Mouse (Mus musculus) kidney, embryonic 14.5 days (tissue): ENCODE measurements at regions not wholly inside any gene's neighbourhood (a gene's known extent, or its start where the extent isn't known, plus 50 kb on each side); places are given as distances from the start of the nearest gene placed in this dataset.

ENCODE experiments used
- ATAC-seq: fragments of 200-750 bp; cut with Nextera tagmentation; 2 replicates; pipeline ENCODE4 v1.8.0; 2017; ENCODE audit warnings: moderate number of reproducible peaks, mild to moderate bottlenecking, moderate TSS enrichment, moderate library complexity; ENCODE audit not compliant: low FRiP score, low TSS enrichment
- H3K27ac ChIP-seq: fragments of 300-500 bp; sonication (generic); 2 replicates; pipeline ENCODE4 v1.5.1; 2014; ENCODE audit warnings: low read depth, mild to moderate bottlenecking, low read length, moderate library complexity, mixed read lengths
- H3K27me3 ChIP-seq: fragments of 300-500 bp; sonication (generic); 2 replicates; pipeline ENCODE4 v1.6.1; 2014; ENCODE audit warnings: mild to moderate bottlenecking, low read length; ENCODE audit not compliant: control insufficient read depth, insufficient read depth
- H3K36me3 ChIP-seq: fragments of 300-500 bp; sonication (generic); 2 replicates; pipeline ENCODE4 v1.6.1; 2014; ENCODE audit warnings: low read length, mixed read lengths; ENCODE audit not compliant: control insufficient read depth, insufficient read depth
- H3K4me1 ChIP-seq: fragments of 300-500 bp; sonication (generic); 2 replicates; pipeline ENCODE4 v1.6.1; 2014; ENCODE audit warnings: low read length, mixed read lengths; ENCODE audit not compliant: control insufficient read depth, insufficient read depth
- H3K4me2 ChIP-seq: fragments of 300-500 bp; sonication (generic); replicated peaks from 2 replicates; pipeline ENCODE4 v1.6.1; 2014; ENCODE audit warnings: low read depth, mild to moderate bottlenecking, low read length
- H3K4me3 ChIP-seq: fragments of 300-500 bp; sonication (generic); 2 replicates; pipeline ENCODE4 v1.5.1; 2014; ENCODE audit warnings: mild to moderate bottlenecking, low read length
- H3K9ac ChIP-seq: fragments of 300-500 bp; sonication (generic); 2 replicates; pipeline ENCODE4 v1.6.1; 2014; ENCODE audit warnings: low read depth, mild to moderate bottlenecking, low read length, moderate library complexity
- H3K9me3 ChIP-seq: fragments of 300-500 bp; sonication (generic); 2 replicates; pipeline ENCODE4 v1.6.1; 2016; ENCODE audit warnings: low read length; ENCODE audit not compliant: control insufficient read depth
- WGBS: fragments of 180-500 bp; shearing (Covaris S2); extraction: QIAGEN DNeasy Blood & Tissue Kit; methylation state at CpG from one replicate; pipeline ENCODE4 v1.1.7; 2014; 5-methylcytosine and 5-hydroxymethylcytosine counted together

GRCm38 (mm10) chr6:52423581-52424107 lies 110.3 kb downstream of the Evx1 start:
- no peaks in the 10 kb centered on the region for H3K27me3 ChIP-seq
- 0 out of 2 replicates have a peak, but pooled peaks cover 4% of the 10 kb centered on the region for H3K4me1 ChIP-seq
- H3K36me3 ChIP-seq = no peaks in the 10 kb centered on the region
- no peak overlapping the region for H3K27ac ChIP-seq
- no peak overlapping the region for H3K4me3 ChIP-seq
- ATAC-seq = no peak
- H3K9ac ChIP-seq = no peak overlapping the region
- 77% methylated on average over 7 of the region's 7 CpGs for WGBS
- H3K4me2 ChIP-seq = no peak overlapping the region
- no peaks in the 10 kb centered on the region for H3K9me3 ChIP-seq

- Histone ChIP-seq H3K4me3 (no peak overlapping the region), H3K27ac (no peak overlapping the region), H3K27me3 (no peaks in the 10 kb centered on the region), H3K36me3 (no peaks in the 10 kb centered on the region), H3K4me1 (no peaks in the 10 kb centered on the region), H3K9ac (no peak overlapping the region), H3K9me3 (no peaks in the 10 kb centered on the region), H3K4me2 (no peak overlapping the region)
- no peak for ATAC-seq
- 90% methylated on average over 5 of the region's 5 CpGs for WGBS
These were observed 111.1 kb downstream of the Evx1 start for GRCm38 (mm10) chr6:52424440-52424839.

DNA sequence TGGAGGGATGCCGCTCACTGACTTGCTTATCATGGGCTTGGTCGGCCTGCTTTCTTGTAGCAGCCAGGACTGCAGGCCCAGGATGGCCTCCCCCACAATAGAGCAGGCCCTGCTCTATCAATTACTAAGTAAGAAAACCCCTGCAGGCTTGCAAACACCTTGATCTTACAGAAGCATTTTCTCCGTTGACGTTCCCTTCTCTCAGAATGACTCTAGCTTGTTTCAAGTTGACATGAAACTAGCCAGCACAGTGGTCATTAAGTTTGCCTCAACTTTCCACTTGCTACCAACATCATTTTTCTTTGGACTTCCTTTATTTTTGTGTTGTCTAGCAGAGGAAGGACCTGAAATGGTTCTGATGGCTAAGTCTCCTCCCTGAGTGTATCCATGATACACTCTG lies 111.8 kb downstream of the Evx1 start:
- H3K36me3 ChIP-seq = no peaks in the 10 kb centered on the region
- H3K9me3 ChIP-seq = no peaks in the 10 kb centered on the region
- 95% methylated on average over 4 of the region's 4 CpGs for WGBS
- ATAC-seq = no peak
- no peak overlapping the region for H3K4me2 ChIP-seq
- H3K27me3 ChIP-seq = no peaks in the 10 kb centered on the region
- no peak overlapping the region for H3K27ac ChIP-seq
- H3K4me1 ChIP-seq = no peaks in the 10 kb centered on the region
- H3K4me3 ChIP-seq = no peak overlapping the region
- H3K9ac ChIP-seq = no peak overlapping the region

- no peaks in the 10 kb centered on the region for H3K36me3 ChIP-seq
- ATAC-seq = peak; percentile 60; the same call in 1 of the 2 replicates
These were observed 115.3 kb downstream of the Evx1 start for GRCm38 (mm10) chr6:52428489-52429203.

GRCm38 (mm10) chr6:52429204-52429552 lies 115.9 kb downstream of the Evx1 start:
- H3K27ac ChIP-seq = no peak overlapping the region
- no peak overlapping the region for H3K4me3 ChIP-seq
- H3K4me1 ChIP-seq = no peaks in the 10 kb centered on the region
- H3K9me3 ChIP-seq = no peaks in the 10 kb centered on the region
- WGBS = 84% methylated on average over 5 of the region's 5 CpGs
- no peaks in the 10 kb centered on the region for H3K36me3 ChIP-seq
- no peak for ATAC-seq
- H3K27me3 ChIP-seq = no peaks in the 10 kb centered on the region
- no peak overlapping the region for H3K9ac ChIP-seq
- H3K4me2 ChIP-seq = no peak overlapping the region

More at GRCm38 (mm10) chr6:52428489-52429203, 115.3 kb downstream of the Evx1 start:
- Histone ChIP-seq H3K9ac (no peak overlapping the region), H3K4me2 (no peak overlapping the region), H3K27me3 (no peaks in the 10 kb centered on the region), H3K4me3 (no peak overlapping the region), H3K9me3 (no peaks in the 10 kb centered on the region), H3K27ac (no peak overlapping the region), H3K4me1 (no peaks in the 10 kb centered on the region)
- WGBS = 64% methylated on average over 11 of the region's 11 CpGs

- Histone ChIP-seq H3K9me3 (no peaks in the 10 kb centered on the region), H3K27ac (no peak overlapping the region), H3K27me3 (no peaks in the 10 kb centered on the region), H3K4me2 (no peak overlapping the region), H3K4me3 (no peak overlapping the region), H3K36me3 (no peaks in the 10 kb centered on the region), H3K9ac (no peak overlapping the region), H3K4me1 (no peaks in the 10 kb centered on the region)
- ATAC-seq = no peak
- 79% methylated on average over 2 of the region's 2 CpGs for WGBS
These were observed 119.9 kb downstream of the Evx1 start for GRCm38 (mm10) chr6:52433234-52433633.

GRCm38 (mm10) chr6:52434771-52435170 lies 121.5 kb downstream of the Evx1 start:
- Histone ChIP-seq H3K9me3 (no peaks in the 10 kb centered on the region), H3K4me2 (no peak overlapping the region), H3K4me3 (no peak overlapping the region), H3K9ac (no peak overlapping the region), H3K4me1 (0 out of 2 replicates have a peak, but pooled peaks cover 5% of the 10 kb centered on the region), H3K27me3 (no peaks in the 10 kb centered on the region), H3K36me3 (no peaks in the 10 kb centered on the region), H3K27ac (no peak overlapping the region)
- 86% methylated on average over 4 of the region's 4 CpGs for WGBS
- no peak for ATAC-seq

DNA sequence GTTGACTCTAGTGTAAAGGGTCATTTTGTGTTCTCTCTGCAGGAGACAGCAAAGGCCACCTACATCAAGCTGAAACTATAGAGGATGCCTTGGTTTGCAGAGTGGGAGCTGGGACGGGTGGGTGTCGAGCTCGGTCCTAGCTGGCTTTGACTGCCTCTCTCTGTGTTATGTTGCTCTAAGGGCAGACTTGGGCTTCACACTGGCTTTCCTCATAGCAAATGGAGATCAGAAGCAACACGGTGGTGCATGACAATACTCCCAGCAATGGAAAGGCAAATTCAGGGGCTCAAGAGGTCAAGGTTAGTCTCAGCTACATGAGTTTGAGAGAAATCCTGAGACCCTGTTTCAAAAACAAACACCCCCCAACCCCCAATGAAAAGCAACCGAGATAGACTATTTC lies 122.1 kb downstream of the Evx1 start:
- ATAC-seq = no peak
- H3K4me3 ChIP-seq = no peak overlapping the region
- no peaks in the 10 kb centered on the region for H3K9me3 ChIP-seq
- no peak overlapping the region for H3K9ac ChIP-seq
- 0 out of 2 replicates have a peak, but pooled peaks cover 5% of the 10 kb centered on the region for H3K4me1 ChIP-seq
- no peaks in the 10 kb centered on the region for H3K36me3 ChIP-seq
- H3K27me3 ChIP-seq = no peaks in the 10 kb centered on the region
- H3K27ac ChIP-seq = no peak overlapping the region
- H3K4me2 ChIP-seq = no peak overlapping the region
- 74% methylated on average over 5 of the region's 5 CpGs for WGBS

DNA sequence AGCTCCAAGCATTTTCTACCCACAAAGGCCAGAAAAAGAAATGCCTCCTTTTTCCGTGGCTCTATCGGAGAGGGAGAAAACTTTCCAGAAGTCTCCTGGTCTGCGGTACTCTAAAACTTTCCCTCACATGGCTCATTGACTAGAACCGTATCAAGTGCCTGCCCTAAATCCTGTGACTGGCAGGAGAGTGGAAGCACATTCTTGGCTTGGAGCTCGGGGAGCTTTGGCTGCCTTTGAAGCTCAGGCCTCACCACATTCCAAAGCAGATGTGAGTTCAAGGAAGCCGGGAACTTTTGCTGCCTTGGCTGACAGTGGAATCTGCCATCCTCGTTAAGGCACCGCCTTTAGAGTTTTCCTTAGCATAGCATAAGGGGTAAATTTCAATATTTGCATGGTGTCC lies 125.1 kb downstream of the Evx1 start:
- Histone ChIP-seq H3K4me1 (0 out of 2 replicates have a peak, but pooled peaks cover 5% of the 10 kb centered on the region), H3K27ac (no peak overlapping the region), H3K4me3 (no peak overlapping the region), H3K9ac (no peak overlapping the region), H3K27me3 (no peaks in the 10 kb centered on the region), H3K9me3 (no peaks in the 10 kb centered on the region), H3K36me3 (no peaks in the 10 kb centered on the region), H3K4me2 (no peak overlapping the region)
- no peak for ATAC-seq
- WGBS = 29% methylated on average over 8 of the region's 8 CpGs
